Mouse (Mus musculus) spleen, postnatal 10 days (tissue): ENCODE results near the gene Atg4c.

Experiments
- DNase-seq, 2 experiments: peaks; one replicate each; pipeline ENCODE4 v3.0.0; 2021 to 2022; ENCODE audit warnings: low spot score in 2 of 2

Atg4c gene

DNA sequence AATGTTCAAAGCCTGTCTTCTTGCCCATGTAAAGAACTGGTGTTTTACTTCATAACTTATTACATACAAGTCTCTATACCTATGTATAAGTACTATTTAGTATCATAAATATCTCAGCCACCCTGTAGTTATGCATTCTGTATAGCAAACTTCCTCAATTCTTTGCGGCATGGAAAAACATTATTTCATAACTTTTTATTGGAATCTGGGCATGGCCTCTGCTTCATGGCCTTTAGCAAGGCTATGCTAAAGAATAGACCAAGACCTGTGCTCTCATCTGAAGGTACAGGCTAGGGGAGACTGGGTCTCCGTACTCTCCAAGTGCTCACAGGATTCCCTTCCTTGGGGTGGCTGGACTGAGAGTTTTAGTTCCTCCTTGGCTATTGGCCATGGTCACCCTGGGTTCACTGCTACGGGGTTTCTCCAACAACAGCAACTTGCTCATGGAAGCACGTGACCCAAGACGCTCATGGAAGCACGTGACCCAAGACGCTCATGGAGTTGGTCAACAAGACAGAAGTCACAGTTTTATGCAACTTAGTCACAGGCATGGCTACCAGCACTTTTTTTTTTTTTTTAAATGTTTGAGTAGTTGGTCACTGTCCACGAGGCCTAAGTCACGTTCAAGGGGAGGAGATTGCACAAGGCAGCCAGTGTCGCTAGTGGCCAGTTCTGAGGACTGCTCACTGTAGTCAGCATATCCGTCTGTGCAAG is 7.2 kb upstream of the Atg4c start:
- no peak for DNase-seq

- DNase-seq = no peak
These were observed 1.1 kb upstream of the Atg4c start for GRCm38 (mm10) chr4:99192640-99193039.

- no peak for DNase-seq
These were observed 520 bp upstream of the Atg4c start for GRCm38 (mm10) chr4:99193214-99193613.

DNA sequence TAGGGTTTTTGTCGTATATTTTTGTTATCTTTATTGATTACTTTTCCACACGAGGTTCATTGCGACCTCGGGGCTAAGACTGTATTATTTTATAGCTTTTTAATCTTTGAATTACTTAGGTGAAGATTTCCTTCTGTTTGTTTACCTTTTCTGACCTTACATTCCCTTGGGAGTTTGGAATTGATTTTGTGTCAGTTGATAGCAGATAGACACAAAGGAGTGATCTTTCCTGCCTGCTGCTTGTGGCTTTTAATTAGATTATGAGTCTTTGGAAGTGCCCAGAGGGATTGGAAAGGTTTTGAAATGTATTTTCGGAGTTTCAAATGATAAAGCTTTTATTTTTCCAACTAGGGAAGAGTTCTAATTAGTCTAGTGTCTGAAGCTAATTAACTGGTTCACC is 1.1 kb downstream of the Atg4c start:
- no peak for DNase-seq

GRCm38 (mm10) chr4:99198721-99199120 is 5.0 kb downstream of the Atg4c start:
- DNase-seq = no peak

- peak in 1 of 2 experiments; percentile 8 for DNase-seq
These were observed 6.1 kb downstream of the Atg4c start for GRCm38 (mm10) chr4:99199757-99200251.

DNA sequence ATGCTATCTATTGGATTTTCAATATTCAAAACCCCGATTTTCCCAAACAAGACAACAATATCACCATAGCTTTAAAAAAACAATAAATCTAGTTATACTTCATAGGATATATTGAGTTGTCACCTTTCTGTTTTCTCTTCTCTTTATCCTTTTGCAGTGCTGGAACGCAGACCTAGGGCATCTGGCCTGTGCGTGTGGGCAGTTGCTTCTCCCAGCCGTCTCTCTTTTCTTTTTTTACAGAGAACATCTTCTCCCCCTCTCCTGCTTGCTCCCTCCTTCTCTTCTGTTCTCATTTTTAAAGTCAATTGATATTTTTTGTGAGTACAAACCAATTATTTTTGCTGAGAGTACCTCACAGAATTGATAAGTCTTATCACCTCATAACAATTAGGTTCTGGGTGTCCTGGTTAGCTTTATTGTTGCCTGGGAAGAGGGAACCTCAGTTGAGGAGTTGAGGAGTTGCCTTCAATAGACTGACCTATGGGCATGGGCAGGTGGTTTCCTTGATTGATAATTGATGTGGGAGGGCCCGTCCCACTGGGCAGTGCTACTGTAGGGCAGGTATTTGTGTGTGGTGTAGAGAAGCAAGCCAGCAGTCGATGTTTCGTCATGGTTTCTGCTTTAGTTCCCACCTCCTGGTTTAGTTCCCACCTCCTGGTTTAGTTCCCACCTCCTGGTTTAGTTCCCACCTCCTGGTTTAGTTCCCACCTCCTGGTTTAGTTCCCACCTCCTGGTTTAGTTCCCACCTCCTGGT is 6.8 kb downstream of the Atg4c start:
- no peak for DNase-seq

DNA sequence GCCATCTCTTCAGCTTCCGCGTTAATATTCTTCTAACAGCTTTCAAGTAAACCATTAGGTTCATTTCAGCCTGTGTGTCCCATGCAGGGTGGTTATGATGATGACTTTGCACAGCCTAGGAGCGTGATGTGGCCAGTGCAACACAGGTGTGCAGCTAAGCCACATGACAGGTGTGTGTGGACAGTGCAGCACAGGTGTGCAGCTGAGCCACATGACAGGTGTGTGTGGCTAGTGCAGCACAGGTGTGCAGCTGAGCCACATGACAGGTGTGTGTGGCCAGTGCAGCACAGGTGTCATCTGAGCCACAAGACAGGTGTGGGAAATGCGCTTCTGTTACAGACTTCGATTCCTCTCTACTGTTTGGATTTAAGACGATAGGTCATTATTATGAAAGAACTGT is 12.0 kb downstream of the Atg4c start:
- DNase-seq = no peak

DNA sequence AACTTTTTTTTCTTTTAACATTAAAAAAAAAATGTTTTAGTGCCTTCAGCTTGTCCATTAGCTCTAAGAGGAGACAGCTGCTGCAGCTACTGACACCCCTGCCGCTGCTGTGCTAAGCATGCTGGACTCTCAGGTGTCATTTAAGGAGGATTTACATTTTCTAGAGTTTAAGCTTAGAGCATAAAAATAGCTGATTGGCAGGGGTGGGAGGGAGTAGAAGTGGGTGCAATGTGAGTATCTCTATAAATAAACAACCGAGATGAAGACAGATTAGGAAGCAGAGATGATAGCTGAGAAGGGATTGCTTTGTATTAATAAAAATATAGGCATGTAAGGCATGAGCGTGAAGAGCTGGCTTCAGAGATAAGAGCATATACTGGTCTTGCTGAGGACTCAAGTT is 12.6 kb downstream of the Atg4c start:
- no peak for DNase-seq

DNA sequence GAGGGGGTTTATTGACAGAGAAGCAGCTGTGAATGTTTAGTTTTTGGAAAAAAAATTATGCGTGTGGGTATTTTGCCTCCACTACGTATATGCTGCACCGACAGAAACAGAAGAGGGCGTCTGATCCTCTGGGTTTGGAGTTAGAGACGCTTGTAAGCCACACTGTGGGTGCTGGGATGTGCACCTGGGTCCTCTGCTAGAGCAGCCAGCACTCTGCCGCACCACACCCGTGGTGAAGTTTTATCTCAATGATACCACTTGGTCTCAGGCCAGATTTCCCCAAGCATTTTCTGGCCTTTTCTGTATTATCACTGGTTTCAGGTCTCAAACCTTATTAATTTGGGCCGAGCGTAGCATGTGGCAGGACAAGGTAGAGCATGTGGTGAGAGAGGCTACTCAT is 16.4 kb downstream of the Atg4c start:
- DNase-seq = no peak

GRCm38 (mm10) chr4:99211606-99212005 is 17.9 kb downstream of the Atg4c start:
- DNase-seq = no peak

- no peak for DNase-seq
These were observed 19.4 kb downstream of the Atg4c start for GRCm38 (mm10) chr4:99213123-99213522.

GRCm38 (mm10) chr4:99222221-99222620 is 28.5 kb downstream of the Atg4c start:
- no peak for DNase-seq

DNA sequence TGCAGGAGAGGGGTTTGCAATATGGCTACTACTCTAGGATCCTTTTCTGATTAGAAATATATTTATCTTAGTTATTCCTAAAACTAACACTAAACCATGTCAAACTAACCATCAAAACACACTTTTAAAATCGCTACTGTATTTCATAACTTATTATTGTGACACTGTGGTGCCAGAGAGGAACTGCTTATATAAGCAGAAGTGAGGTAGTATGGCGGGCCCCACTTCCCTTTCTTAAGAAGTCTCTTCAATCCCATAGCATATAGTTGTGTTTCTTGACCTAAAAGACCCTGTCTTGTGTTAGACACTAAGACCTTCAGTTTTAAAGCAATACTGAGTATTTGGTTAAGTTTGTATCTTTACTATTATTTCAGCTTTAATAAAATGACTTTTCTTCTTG is 31.1 kb downstream of the Atg4c start:
- no peak for DNase-seq

DNA sequence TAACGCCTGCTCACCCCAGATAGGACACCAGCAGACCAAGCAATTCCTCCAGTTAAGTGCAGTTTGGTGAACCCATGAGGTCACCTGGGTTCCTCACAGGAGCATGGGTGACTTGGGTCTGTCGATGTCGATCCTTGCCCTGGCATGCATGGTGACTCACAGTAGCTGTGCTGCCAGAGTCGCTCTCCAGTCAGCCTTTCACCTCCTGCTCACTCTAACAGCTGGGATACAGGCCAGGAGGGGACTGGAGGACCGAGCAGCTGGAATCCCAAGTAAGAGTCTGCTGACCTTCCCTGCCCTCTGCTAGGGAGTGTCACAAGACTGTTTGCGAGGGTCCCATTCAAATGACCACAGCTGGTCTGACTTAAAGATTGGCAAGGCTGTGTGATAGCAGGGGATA is 33.5 kb downstream of the Atg4c start:
- DNase-seq = no peak

DNA sequence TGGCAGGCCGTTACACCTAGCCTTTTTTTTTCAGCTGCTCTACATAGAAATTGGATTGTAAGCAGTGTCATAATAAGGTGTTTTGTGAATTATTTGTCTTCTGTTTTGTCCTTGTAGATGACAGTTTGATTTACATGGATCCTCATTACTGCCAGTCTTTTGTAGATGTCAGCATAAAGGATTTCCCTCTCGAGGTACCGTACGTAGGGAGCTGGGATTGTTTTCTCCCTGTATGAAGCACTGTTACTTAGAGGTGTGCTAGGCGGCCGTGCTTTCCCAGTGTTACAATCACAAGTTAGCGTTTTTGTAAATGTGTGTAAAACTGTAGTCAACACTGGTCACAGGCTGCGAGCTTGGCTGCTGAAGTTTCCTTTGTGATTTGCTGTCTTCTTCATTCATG is 35.6 kb downstream of the Atg4c start:
- no peak for DNase-seq

GRCm38 (mm10) chr4:99235203-99235856 is 41.6 kb downstream of the Atg4c start:
- DNase-seq = no peak

DNA sequence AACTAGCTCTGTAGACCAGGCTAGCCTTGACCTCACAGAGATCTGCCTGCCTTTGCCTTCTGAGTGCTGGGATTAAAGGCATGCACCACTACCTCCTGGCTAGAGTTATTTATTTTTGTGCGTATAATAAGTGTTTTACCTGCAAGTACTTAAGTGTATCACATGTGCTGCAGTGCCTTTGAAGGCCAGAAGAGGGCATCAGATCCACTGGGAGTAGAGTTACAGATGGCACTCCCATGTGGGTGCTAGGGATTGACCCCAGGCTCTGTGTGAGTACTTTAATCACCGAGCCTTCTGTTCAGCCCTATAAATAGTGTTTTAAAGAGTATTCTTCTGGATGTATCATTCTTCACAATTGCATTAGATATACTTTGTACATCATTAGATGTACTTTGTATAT is 44.6 kb downstream of the Atg4c start:
- DNase-seq = no peak

GRCm38 (mm10) chr4:99241674-99242073 is 47.9 kb downstream of the Atg4c start:
- no peak for DNase-seq

GRCm38 (mm10) chr4:99249358-99249757 is 55.6 kb downstream of the Atg4c start:
- DNase-seq = no peak

- DNase-seq = no peak
These were observed 56.1 kb downstream of the Atg4c start for GRCm38 (mm10) chr4:99249826-99250225.

- no peak for DNase-seq
These were observed 59.2 kb downstream of the Atg4c start for GRCm38 (mm10) chr4:99252957-99253356.

- DNase-seq = no peak
These were observed 69.5 kb downstream of the Atg4c start for GRCm38 (mm10) chr4:99263191-99263590.
